Mouse (Mus musculus): ENCODE measurements around the gene Nr1h2.

Nr1h2 gene

DNA sequence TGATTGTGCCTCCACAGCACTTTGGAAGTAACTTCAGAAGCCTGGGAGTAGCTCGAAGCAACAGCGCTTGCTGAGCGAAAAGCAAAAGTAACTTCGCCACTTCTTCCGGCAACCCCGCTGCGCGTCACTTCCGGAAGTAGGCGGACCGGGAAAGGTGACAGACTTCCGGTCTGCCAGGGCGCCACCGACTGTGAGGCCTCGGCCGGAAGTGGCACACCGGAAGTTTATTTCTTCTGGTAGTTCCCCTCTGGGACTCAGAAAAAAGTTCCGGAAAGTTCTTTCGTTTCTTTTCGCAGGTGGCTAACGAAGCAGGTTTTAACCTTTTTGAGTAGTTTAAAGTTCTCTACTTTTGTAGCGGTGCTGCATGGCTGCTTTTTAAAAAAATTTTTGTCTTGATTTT is at the start of gene Nr1h2:
TSS of gene Nr1h2 (minus strand) at position 126 of the 400 bp plus-strand sequence.
- peak; percentile 79 to 91 for DNase-seq (ENCODE audit: low spot score in 2 of 2)

DNA sequence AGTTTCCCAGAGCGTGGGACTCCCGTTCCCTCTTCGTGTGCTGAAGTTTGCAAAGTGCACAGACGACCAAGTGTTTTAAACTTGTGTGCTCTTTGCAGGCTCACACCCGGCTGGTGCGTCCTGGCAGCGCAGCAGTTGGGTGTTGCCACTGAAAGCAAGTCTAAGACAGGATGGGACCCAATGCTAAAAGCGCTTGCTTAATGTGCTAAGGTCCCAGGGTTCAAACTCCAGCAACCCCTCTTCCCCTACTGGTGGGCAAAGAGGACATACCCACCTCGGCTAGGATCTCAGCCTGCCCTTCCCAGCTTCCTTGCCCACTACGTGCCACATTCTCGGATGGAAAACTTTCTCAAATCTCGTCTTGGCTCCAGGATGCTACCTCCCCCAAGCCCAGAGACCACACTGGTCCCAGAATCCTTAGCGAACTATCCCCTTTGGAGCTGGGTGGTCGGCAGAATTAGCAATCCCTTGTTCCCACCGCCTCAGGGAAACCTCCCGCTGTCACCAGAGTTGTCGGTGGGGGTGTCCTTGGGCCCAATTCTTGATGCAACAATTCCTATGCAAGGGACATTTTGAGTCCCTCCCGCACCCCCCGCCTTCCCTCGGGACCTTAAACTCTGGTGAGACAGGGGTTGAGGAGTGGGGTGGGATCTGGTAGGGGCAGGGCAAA is 49.6 kb upstream of the Nr1h2 start:
- DNase-seq (ENCODE audit: low spot score in 2 of 2): no peak

DNA sequence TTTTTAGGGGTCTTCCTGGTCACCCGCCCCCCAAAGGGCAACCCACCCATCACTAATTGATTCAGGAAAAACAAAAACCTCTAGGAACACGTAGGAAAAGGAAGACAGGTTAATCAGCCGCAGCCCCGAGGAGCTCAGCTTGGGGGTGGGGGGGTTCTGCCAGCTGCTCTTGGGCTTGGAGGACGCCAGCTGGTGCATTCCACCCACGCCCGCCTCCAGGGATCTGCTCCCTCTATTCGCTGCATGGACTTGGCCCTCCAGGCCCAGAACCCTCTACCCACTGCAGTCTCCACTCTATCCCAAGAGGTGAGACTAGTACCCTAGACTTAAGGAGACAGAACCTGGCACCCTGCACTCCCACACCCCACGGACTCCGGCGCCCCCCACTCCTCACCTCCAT is 48.7 kb upstream of the Nr1h2 start:
- peak; percentile 55 to 64 for DNase-seq (ENCODE audit: low spot score in 2 of 2)

DNA sequence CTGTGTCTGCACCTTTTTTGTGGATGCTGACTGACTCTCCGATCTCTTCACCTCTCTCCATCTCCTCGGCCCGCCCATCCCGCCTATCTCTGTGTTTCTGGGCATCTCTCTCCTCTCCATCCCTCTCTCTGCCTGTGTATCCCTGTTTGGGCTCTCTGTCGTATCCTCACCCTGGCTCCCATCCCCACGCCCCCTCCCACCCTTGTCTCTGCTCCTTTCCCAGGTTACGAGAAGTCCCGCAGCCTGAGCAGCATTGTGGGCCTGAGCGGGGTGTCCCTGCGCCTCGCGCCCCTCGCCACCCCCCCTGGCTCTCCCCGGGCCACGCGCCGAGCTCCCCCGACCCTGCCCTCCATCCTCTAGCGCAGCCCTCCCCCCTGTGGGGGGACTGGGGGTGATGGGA is 47.9 kb upstream of the Nr1h2 start:
- DNase-seq (ENCODE audit: low spot score in 2 of 2): no peak

DNA sequence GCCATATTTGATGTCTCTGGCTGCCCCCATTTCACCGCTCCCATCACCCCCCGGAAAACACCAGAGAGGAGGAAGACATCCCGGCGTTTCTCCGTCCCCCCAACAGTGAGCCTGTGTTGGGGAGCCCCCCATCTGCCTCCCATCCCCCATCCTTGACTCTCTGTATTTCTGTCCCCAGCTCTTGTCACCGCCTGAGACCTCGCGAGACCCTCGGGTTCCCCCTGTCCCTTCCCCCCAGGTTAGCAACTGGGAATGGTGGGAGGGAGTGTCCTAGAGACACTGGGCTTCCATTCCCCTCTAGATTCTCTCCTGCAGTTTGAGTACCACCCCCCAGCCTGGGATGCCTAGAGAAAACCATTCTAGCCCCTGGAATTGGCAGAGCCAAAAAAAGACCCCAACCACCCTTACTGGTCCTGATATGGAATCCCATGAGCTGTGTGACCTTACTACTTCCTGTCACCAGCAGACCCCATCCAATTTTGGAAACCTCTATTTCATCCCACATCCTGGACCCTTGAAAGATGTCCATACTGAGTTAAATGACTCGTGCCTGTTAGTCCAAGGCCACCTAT is 47.0 kb upstream of the Nr1h2 start:
- DNase-seq (ENCODE audit: low spot score in 2 of 2): no peak

DNA sequence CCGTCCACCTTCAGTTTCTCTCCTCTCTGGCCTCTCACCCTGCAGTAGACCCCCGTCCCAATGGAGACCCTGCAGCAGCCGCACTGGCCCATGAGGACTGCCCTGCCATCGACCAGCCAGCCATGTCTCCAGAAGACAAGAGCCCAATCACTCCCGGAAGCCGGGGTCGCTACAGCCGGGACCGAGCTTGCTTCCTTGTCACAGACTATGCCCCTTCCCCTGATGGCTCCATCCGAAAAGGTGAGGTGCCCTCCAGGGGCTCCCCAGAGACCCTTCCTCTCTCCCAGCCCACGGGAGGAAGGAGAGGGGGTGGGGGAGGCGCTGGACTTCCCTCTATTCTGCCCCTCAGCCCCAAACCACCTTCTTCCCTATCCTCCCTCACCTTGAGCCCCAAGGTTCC is 44.6 kb upstream of the Nr1h2 start:
- DNase-seq (ENCODE audit: low spot score in 2 of 2): no peak

DNA sequence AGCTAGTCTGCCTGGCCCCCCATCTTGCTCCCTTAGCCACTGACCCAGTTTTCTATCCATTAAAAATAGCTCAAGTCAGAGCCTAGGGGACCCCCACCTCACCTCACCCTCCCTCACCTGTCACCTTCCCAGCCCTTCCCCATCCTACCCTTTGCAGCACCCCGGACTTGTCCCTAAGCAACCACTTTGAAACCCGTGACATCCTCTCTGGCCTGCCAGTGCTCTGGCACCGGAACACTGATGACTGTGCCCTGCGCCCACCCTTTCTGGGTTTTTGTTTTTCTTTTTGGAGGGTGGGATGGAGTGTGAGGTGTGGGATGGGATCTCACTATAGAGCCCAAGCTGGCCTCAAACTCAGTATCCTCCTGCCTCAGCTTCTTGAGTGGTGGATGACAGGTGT is 43.9 kb upstream of the Nr1h2 start:
- DNase-seq (ENCODE audit: low spot score in 2 of 2): no peak

DNA sequence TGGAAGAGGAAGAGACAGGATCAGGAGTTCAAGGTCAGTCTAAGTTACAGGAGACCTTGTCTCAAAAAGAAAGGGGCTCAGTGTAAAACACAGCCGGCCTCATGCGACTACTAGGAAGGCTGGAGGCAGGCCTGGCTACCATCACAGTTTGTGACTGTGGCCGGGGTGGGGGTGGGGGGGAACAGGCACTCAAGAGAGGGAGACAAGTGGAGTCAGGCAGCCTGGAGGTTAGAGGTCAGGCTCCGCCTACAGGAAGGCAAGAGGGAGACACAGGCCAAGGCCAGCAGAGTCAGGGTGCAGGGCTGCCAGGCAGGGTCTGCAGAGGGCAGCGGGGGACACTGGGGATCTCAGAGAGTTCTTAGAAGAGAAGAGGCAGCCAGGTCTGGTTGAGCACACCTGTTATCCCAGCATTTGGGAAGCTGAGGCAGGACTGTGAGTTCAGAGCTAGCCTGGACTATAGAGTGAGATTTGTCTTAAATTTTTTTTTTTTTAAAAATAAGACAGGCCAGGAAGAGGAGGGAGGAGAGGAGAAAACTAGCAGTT is 43.3 kb upstream of the Nr1h2 start:
- no peak for DNase-seq (ENCODE audit: low spot score in 2 of 2)

DNA sequence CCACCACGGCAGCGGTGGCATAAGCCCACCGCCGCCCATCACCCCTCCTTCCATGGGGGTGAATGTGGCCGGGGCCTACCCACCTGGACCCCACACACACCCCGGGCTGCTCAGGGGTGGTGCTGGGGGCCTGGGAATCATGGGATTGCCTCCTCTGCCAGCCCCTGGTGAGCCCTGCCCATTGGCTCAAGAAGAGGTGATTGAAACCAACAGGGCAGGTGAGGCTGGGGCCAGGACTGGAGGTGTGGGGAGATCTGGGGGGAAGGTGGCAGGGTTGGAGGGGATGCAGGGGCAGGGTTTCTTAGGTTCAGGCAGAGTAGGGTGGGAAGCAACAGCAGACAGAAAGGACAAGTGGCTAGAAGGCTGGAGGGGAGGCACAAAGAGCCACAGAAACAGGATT is 42.3 kb upstream of the Nr1h2 start:
- DNase-seq (ENCODE audit: low spot score in 2 of 2): no peak

DNA sequence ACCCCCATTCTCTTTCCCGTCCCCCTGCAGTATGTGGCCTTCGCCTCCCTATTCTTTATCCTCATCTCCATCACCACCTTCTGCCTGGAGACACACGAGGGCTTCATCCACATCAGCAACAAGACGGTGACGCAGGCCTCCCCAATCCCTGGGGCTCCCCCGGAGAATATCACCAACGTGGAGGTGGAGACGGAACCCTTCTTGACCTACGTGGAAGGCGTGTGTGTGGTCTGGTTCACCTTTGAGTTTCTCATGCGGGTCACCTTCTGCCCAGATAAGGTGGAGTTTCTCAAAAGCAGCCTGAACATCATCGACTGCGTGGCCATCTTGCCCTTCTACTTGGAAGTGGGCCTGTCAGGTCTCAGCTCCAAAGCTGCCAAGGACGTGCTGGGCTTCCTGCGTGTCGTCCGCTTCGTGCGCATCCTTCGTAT is 41.4 kb upstream of the Nr1h2 start:
- DNase-seq (ENCODE audit: low spot score in 2 of 2): no peak

DNA sequence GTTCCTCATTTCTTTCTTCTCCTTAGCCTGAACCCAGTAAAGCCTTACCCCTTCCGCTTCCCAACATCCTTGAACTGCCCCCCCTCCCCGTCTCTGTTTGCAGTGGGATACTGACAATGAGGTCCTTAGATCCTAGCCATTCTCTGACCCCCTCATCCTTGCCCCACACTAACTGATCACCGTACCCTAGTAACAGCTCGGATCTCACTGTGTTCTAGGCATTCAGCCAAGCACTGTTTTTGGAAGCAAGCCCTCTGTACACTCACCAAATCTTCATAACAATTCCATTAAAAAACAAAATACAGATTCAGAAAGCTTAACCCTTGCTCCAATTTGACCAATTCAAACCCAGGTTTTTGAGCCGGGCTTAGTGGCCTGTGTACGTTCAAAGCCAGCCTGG is 40.5 kb upstream of the Nr1h2 start:
- no peak for DNase-seq (ENCODE audit: low spot score in 2 of 2)

DNA sequence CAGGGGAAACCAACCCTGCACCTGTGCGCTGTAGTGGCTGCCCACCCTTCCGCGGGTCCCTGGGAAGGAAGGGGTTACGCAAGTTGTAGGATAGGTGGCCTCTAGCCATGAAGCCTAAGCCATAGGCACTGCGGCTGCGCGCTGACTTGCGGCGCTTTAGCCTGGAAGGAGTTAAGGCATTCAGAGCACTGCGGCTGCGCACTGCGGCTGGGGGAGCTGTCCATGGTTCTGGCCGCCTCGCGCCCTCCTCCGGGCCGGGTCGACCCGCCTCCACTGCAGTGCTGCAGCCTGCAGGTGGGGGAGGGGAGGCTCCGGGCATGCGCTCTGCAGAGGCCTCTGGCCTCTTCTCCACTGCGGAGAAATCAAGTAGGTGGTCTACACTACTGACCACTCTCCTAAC is 40.0 kb upstream of the Nr1h2 start:
- peak; percentile 78 to 84 for DNase-seq (ENCODE audit: low spot score in 2 of 2)

DNA sequence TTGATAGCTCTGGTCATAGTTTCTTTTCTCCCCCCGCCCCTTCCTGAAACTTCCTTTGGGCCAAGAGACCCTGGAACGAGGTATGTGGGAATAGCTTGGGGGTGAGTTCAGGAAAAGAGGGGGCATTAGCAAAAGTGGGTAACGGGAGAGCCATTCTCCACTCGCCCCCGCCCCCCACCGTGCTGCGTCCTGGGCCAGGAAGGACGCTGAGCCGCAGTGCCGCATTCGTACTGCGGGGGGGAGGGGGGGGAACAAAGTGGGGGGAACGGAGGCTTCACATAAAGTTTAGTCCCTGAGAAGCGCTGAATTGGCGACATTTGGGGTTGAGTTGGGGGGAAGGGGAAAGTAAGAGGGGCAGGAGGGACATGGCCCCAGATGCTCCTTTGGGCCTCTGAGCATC is 39.3 kb upstream of the Nr1h2 start:
- no peak for DNase-seq (ENCODE audit: low spot score in 2 of 2)

DNA sequence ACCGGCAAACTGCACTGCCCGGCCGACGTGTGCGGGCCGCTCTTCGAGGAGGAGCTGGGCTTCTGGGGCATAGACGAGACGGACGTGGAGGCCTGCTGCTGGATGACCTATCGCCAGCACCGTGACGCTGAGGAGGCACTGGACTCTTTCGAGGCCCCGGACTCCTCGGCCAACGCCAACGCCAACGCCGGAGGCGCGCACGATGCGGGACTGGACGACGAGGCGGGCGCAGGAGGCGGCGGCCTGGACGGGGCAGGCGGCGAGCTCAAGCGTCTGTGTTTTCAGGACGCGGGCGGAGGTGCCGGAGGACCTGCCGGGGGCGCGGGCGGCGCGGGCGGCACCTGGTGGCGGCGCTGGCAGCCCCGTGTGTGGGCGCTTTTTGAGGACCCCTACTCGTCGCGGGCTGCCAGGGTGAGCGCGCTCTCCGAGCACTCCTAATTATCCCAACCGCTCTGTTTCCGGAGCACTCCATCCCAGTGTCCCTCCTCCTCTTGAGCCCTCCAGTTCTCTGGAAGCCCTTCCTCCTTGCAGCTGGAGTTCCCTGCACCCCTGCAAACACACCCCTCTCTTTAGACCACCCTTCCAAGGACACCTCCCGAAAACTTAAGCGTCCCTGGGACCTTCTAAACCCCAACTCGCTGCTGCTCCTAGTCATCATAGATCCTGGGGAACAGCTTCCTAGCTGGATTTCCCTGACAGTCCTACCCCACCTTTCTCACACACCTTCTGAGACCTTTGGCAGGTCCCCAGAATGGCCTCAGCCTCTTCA is 37.8 kb upstream of the Nr1h2 start:
- no peak for DNase-seq (ENCODE audit: low spot score in 2 of 2)

DNA sequence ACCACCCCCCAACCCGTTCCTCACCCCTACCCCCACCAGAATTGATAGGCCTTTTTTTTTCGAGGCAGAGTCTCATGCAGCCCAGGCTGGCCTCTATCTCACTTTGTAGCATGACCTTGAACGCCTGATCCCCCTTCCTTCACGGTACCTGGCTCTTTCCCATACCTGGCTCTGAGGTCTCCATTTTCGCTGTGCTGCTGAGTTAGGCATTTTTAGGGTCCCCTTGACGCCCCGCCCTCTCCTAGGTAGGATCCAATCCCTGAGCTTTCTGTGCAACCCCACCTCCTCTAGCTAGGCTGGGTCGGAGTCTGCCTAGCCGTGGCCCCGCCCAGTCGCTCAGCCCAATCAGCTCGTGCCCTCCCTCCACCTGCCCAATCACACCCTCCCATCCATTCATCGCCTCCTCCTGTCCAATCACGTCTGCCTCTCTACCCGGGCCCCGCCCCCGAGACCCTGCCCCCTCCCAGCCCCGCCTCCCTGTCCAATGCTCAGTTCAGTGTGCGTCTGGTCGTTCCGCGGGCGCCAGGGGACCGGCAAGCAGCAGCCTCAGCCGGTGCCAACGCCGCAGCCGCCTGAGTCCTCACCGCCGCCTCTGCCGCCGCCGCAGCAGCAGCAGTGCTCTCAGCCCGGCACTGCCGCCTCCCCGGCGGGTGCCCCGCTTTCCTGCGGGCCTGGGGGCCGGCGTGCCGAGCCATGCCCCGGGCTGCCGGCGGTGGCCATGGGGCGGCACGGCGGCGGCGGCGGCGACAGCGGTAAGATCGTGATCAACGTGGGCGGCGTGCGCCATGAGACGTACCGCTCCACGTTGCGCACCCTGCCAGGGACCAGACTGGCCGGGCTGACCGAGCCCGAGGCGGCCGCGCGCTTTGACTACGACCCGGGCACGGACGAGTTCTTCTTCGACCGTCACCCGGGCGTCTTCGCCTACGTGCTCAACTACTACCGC is 36.9 kb upstream of the Nr1h2 start, which contains the start of gene Kcnc3:
TSS of gene Kcnc3 (plus strand) at position 263 of the 946 bp plus-strand sequence.
- DNase-seq (ENCODE audit: low spot score in 2 of 2): peak; percentile 75 to 81

DNA sequence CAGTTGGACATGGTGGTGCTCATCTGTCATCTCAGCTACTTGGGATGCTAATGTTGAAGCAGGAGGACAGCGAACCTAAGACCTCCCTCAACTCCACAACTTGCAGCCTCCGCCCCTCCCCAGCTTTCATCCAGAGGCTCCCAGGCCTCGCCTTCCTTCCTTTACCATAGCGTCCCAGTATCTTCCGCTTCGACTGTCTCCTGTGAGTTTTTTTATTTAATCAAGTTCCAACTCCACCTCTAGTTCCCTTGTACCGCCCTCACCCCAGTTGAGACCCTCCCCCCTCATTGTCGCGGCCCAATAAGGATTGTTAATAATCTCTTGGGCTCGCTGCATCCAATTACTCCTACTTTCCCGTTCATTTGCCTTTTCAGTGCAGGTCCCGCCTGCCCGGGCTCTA is 36.2 kb upstream of the Nr1h2 start:
- DNase-seq (ENCODE audit: low spot score in 2 of 2): no peak

DNA sequence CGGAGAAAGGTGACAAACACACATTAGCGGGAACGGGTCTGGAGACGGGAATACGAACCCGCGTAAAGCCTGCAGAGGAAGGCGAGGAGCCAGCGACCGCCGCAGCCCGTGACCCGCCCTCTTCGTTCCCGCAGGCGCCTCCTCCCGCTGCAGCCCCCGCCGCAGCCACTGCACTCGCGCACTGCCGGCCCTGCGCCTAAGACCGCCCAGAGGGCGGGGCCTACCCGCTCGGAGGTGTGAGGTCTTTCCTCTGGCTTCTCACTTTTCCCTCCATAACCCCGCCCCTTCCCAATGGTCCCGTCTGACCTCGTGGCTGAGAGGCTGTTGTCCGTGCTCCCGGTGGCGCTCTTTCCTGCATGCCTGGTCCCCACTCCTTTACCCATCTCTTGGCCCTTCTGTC is 35.4 kb upstream of the Nr1h2 start:
- DNase-seq (ENCODE audit: low spot score in 2 of 2): peak; percentile 46 to 48

DNA sequence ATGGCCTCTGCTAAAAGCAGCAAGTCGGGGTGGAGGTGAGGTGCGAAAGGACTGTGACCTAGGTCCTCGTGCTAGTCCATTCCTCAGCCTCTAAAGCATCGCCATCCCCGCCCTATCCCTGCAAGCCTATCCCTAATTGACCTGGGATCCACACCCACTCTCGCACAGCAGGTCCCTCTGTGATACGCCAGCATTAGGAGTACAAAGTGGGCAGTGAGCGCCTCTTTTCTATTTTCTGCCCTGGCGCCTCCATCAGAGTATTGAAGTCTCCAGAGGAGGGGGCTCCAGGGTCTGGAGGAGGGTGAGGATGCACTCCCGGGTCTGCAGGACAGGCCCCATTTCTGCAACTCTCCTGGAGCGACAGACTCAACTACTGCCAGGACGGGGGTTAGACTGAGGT is 34.6 kb upstream of the Nr1h2 start:
- DNase-seq (ENCODE audit: low spot score in 2 of 2): no peak

DNA sequence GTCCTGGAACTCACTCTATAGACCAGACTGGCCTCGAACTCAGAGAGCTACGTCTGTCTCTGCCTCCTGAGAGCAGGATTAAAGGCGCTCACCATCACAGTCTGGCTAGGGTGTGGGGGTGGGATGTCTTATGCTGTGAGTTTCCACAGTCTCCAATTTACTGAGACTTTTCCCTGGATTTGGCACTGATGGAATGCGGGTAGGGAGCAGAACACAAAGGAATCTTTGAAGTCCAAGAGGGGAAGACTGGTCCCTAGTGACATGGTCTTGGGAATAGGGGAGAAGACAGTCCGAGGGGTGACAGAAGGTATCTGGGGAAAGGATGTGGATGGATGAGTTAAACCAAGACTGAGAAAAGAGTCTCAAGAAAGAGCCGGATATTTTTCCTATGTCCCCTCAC is 33.9 kb upstream of the Nr1h2 start:
- DNase-seq (ENCODE audit: low spot score in 2 of 2): no peak

DNA sequence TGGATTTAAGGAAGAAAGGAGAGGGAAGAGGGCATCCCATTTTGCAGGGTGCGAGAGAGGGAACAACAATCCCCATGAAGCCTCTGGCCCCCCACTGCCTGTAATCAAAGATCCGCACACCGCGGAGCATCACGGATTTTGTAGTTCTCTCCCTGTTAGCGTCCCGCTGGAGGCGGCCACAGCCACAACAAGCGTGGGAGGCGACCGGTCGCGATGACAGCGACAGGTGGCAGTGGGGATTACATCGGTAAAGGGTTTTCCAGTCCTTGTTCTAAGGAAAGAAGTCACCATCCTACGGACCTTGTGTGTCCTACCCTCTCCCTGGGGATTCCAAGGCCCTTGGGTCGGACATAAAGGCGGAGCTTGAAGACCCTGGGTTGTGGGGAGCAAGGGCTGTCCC is 33.2 kb upstream of the Nr1h2 start:
- peak; percentile 52 to 68 for DNase-seq (ENCODE audit: low spot score in 2 of 2)

DNA sequence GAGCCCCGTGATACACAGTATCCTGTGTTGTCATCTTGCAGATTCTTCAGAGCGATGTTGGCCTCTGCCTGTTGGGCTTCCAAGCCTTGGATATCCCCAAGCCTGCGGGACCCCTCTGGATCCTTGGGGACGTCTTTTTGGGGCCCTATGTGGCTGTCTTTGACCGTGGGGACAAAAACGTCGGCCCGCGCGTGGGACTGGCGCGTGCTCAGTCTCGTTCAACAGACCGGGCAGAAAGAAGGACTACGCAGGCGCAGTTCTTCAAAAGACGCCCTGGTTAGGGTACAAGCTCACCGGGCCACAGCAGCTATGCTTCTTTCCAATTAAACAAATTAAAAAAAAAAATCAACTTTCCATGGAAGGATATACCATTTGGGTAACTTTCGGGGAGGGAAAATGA is 32.8 kb upstream of the Nr1h2 start:
- DNase-seq (ENCODE audit: low spot score in 2 of 2): peak; percentile 42 to 67

DNA sequence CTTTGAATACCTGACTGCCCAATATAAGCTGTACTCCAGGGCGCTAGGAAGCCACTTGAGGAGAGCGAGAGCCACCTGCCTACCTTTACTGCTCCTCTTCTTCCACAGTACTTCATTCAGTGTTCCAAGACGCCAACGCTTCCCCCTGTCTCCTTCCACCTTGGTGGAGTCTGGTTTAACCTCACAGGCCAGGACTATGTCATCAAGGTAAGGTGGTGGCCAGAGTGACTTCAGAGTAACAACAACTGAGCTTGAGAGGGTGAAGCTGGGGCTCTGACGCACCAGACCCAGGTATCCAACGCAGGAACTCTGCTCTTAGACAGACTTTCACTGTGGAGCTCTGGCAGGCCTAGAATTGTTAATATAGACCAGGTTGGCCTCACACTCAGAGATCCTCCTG is 31.9 kb upstream of the Nr1h2 start:
- DNase-seq (ENCODE audit: low spot score in 2 of 2): no peak

Data from frontal cortex, postnatal 25 days (tissue).